Mouse (Mus musculus): ENCODE measurements around the gene Trim25. TPM values are rescaled to one million over a fixed set of nuclear protein-coding genes. Genes with fewer than 3 reads are reported as not detected.

The Trim25 gene
- polyA plus RNA-seq (2015; fragmentation: Nextera tagmentation; extraction: Ambion mirVana) = 18.0 and 20.6 TPM in 2 replicates

- peak; percentile 92 for DNase-seq
- Histone ChIP-seq H3K4me1 (replicated peaks) (peaks cover 72% of the 10 kb centered on the region), H3K9ac (peak within 1 kb of the TSS; percentile 89), H3K27me3 (no peaks in the 10 kb centered on the region), H3K36me3 (peaks cover 17% of the 10 kb centered on the region), H3K27ac (peak within 1 kb of the TSS; percentile 80), H3K4me2 (peak within 1 kb of the TSS; percentile 91), H3K4me3 (replicated peaks) (peak within 1 kb of the TSS; percentile 78), H3K9me3 (replicated peaks) (no peaks in the 10 kb centered on the region)
- under 1% methylated on average over 48 of the region's 48 CpGs for WGBS (ENCODE audit: insufficient replicate concordance)
- peak; percentile 93 for ATAC-seq (ENCODE audit: low read depth)
Observed at GRCm38 (mm10) chr11:88998974-88999722, at the start of gene Trim25. Gene Trim25 (plus strand): TSS chr11:88999376.

GRCm38 (mm10) chr11:88949802-88950639, 49.2 kb upstream of the Trim25 start:
- H3K9me3 ChIP-seq (replicated peaks) = no peaks in the 10 kb centered on the region
- no peaks in the 10 kb centered on the region; the same call in 1 of the 2 replicates for H3K36me3 ChIP-seq
- ATAC-seq (ENCODE audit: low read depth) = no peak
- H3K27me3 ChIP-seq = no peaks in the 10 kb centered on the region
- H3K4me2 ChIP-seq = 0 out of 2 replicates have a peak overlapping the region, but pooled peaks have one; percentile 14
- no peak for DNase-seq
- 54% methylated on average over 8 of the region's 8 CpGs for WGBS (ENCODE audit: insufficient replicate concordance)
- H3K9ac ChIP-seq = no peak overlapping the region
- H3K4me1 ChIP-seq (replicated peaks) = peaks cover 37% of the 10 kb centered on the region
- H3K27ac ChIP-seq = no peak overlapping the region; the same call in 1 of the 2 replicates
- H3K4me3 ChIP-seq (replicated peaks) = no peak overlapping the region

- ATAC-seq (ENCODE audit: low read depth) (no peak), DNase-seq (no peak)
- Histone ChIP-seq H3K4me2 (0 out of 2 replicates have a peak overlapping the region, but pooled peaks have one; percentile 14), H3K9me3 (replicated peaks) (no peaks in the 10 kb centered on the region), H3K36me3 (no peaks in the 10 kb centered on the region; the same call in 1 of the 2 replicates), H3K27me3 (no peaks in the 10 kb centered on the region), H3K4me3 (replicated peaks) (no peak overlapping the region), H3K9ac (no peak overlapping the region), H3K4me1 (replicated peaks) (peaks cover 41% of the 10 kb centered on the region), H3K27ac (no peak overlapping the region)
- 81% methylated on average over 13 of the region's 13 CpGs for WGBS (ENCODE audit: insufficient replicate concordance)
Observed at GRCm38 (mm10) chr11:88950640-88951250, 48.4 kb upstream of the Trim25 start.

- peaks cover 41% of the 10 kb centered on the region for H3K4me1 ChIP-seq (replicated peaks)
- 86% methylated on average over 2 of the region's 2 CpGs for WGBS (ENCODE audit: insufficient replicate concordance)
- H3K27me3 ChIP-seq = no peaks in the 10 kb centered on the region
- DNase-seq (no peak), ATAC-seq (ENCODE audit: low read depth) (no peak)
- no peak overlapping the region for H3K27ac ChIP-seq
- no peak overlapping the region for H3K4me3 ChIP-seq (replicated peaks)
- no peak overlapping the region for H3K4me2 ChIP-seq
- H3K9ac ChIP-seq = no peak overlapping the region
- no peaks in the 10 kb centered on the region for H3K9me3 ChIP-seq (replicated peaks)
- no peaks in the 10 kb centered on the region; the same call in 1 of the 2 replicates for H3K36me3 ChIP-seq
Observed at GRCm38 (mm10) chr11:88951576-88951975, 47.6 kb upstream of the Trim25 start.

GRCm38 (mm10) chr11:88952117-88952516, 47.1 kb upstream of the Trim25 start:
- H3K4me3 ChIP-seq (replicated peaks) = no peak overlapping the region
- H3K9ac ChIP-seq = no peak overlapping the region
- H3K27me3 ChIP-seq = no peaks in the 10 kb centered on the region
- H3K9me3 ChIP-seq (replicated peaks) = no peaks in the 10 kb centered on the region
- no peak overlapping the region for H3K27ac ChIP-seq
- peaks cover 41% of the 10 kb centered on the region for H3K4me1 ChIP-seq (replicated peaks)
- H3K4me2 ChIP-seq = no peak overlapping the region
- H3K36me3 ChIP-seq = no peaks in the 10 kb centered on the region; the same call in 1 of the 2 replicates
- WGBS (ENCODE audit: insufficient replicate concordance) = 76% methylated on average over 5 of the region's 5 CpGs
- DNase-seq = no peak
- no peak for ATAC-seq (ENCODE audit: low read depth)

GRCm38 (mm10) chr11:88953582-88953981, 45.6 kb upstream of the Trim25 start:
- no peak for DNase-seq
- Histone ChIP-seq H3K9me3 (replicated peaks) (no peaks in the 10 kb centered on the region), H3K9ac (0 out of 2 replicates have a peak overlapping the region, but pooled peaks have one; percentile 4), H3K36me3 (no peaks in the 10 kb centered on the region; the same call in 1 of the 2 replicates), H3K27me3 (no peaks in the 10 kb centered on the region), H3K27ac (no peak overlapping the region), H3K4me1 (replicated peaks) (peaks cover 40% of the 10 kb centered on the region), H3K4me2 (peak overlapping the region; percentile 70), H3K4me3 (replicated peaks) (no peak overlapping the region)
- WGBS (ENCODE audit: insufficient replicate concordance) = 42% methylated on average over 3 of the region's 3 CpGs
- peak; percentile 71 for ATAC-seq (ENCODE audit: low read depth)

GRCm38 (mm10) chr11:88954803-88955202, 44.4 kb upstream of the Trim25 start:
- peak overlapping the region; percentile 70 for H3K4me2 ChIP-seq
- peak; percentile 35; the same call in 1 of the 2 replicates for ATAC-seq (ENCODE audit: low read depth)
- 2% methylated on average over 4 of the region's 4 CpGs for WGBS (ENCODE audit: insufficient replicate concordance)
- H3K4me3 ChIP-seq (replicated peaks) = peak overlapping the region; percentile 56
- no peaks in the 10 kb centered on the region for H3K9me3 ChIP-seq (replicated peaks)
- H3K27me3 ChIP-seq = no peaks in the 10 kb centered on the region
- DNase-seq = no peak
- H3K4me1 ChIP-seq (replicated peaks) = peaks cover 37% of the 10 kb centered on the region
- H3K27ac ChIP-seq = peak overlapping the region; percentile 40
- no peaks in the 10 kb centered on the region; the same call in 1 of the 2 replicates for H3K36me3 ChIP-seq
- H3K9ac ChIP-seq = peak overlapping the region; percentile 54

GRCm38 (mm10) chr11:88955217-88955969, 43.8 kb upstream of the Trim25 start, which contains the start of gene Scpep1:
Gene Scpep1 (minus strand): TSS chr11:88955465.
- WGBS (ENCODE audit: insufficient replicate concordance) = 6% methylated on average over 34 of the region's 34 CpGs
- H3K9ac ChIP-seq = peak within 1 kb of the TSS; percentile 54
- H3K27ac ChIP-seq = peak within 1 kb of the TSS; percentile 40
- peak; percentile 91 for DNase-seq
- peak within 1 kb of the TSS; percentile 56 for H3K4me3 ChIP-seq (replicated peaks)
- H3K4me1 ChIP-seq (replicated peaks) = peaks cover 32% of the 10 kb centered on the region
- peak within 1 kb of the TSS; percentile 70 for H3K4me2 ChIP-seq
- ATAC-seq (ENCODE audit: low read depth) = peak; percentile 92
- no peaks in the 10 kb centered on the region for H3K27me3 ChIP-seq
- H3K36me3 ChIP-seq = no peaks in the 10 kb centered on the region; the same call in 1 of the 2 replicates
- H3K9me3 ChIP-seq (replicated peaks) = no peaks in the 10 kb centered on the region

- Histone ChIP-seq H3K27ac (no peak overlapping the region), H3K4me3 (replicated peaks) (no peak overlapping the region), H3K4me2 (no peak overlapping the region), H3K27me3 (no peaks in the 10 kb centered on the region), H3K36me3 (no peaks in the 10 kb centered on the region), H3K4me1 (replicated peaks) (peaks cover 15% of the 10 kb centered on the region), H3K9ac (no peak overlapping the region), H3K9me3 (replicated peaks) (no peaks in the 10 kb centered on the region)
- DNase-seq (no peak), ATAC-seq (ENCODE audit: low read depth) (no peak)
- WGBS (ENCODE audit: insufficient replicate concordance) = 59% methylated on average over 3 of the region's 3 CpGs
Observed at GRCm38 (mm10) chr11:88958851-88959250, 40.3 kb upstream of the Trim25 start.

GRCm38 (mm10) chr11:88966881-88967361, 32.3 kb upstream of the Trim25 start, which contains the start of gene Elobl:
Gene Elobl (minus strand): TSS chr11:88966931.
- Histone ChIP-seq H3K4me1 (replicated peaks) (no peaks in the 10 kb centered on the region), H3K36me3 (no peaks in the 10 kb centered on the region), H3K9ac (no peak within 1 kb of the TSS), H3K4me2 (no peak within 1 kb of the TSS), H3K4me3 (replicated peaks) (no peak within 1 kb of the TSS), H3K9me3 (replicated peaks) (no peaks in the 10 kb centered on the region), H3K27me3 (no peaks in the 10 kb centered on the region), H3K27ac (no peak within 1 kb of the TSS)
- ATAC-seq (ENCODE audit: low read depth) (no peak), DNase-seq (no peak)
- 75% methylated on average over 2 of the region's 3 CpGs for WGBS (ENCODE audit: insufficient replicate concordance)

All from liver, embryonic 13.5 days (tissue).